Mouse (Mus musculus) thymus, postnatal 10 days (tissue): ENCODE measurements around the gene Ubr3.
"Not testable (repeated sequence)": the region's sequence is repeated elsewhere in the genome, so short reads cannot be mapped to it uniquely, and the experiment has no call there.

Source experiments
- DNase-seq, 2 experiments: peaks; one replicate each; pipeline ENCODE4 v3.0.0; 2021; ENCODE audit warnings: low spot score in 2 of 2

Ubr3 gene

DNA sequence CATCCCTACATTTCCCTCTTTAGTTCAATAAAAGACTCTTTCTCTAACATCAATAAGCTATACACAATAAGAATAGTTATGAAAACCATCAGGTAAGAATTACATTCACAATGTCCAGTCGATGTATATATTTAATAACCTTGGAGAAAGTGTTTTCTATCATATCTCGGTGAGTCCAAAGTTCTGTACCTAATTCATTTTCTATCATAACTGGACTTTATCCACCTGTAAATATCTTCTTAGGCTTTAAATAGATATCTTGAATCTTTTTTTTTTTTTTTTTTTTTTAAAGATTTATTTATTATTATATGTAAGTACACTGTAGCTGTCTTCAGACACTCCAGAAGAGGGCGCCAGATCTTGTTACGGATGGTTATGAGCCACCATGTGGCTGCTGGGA, 10.3 kb downstream of the Ubr3 start:
- DNase-seq = not testable (repeated sequence)

DNA sequence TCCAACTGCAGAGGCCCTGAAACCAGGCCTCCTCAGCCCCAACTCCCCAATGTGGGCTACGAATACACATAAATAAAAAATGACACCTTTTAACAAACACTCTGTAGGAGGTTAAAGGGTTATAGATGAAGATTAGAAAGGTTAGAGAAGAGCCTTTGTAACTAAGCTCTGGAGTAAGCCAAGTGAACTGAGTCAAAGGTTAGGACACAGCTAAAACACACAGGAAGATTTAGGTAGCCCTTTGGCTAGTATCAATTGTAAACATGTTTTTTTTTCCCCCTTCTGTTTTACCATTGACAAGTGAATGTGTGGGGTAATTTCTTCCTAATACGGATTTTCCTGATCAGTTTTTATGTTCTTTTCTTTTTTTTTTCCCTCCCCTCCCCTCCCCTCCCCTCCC, 15.8 kb downstream of the Ubr3 start:
- no peak for DNase-seq

DNA sequence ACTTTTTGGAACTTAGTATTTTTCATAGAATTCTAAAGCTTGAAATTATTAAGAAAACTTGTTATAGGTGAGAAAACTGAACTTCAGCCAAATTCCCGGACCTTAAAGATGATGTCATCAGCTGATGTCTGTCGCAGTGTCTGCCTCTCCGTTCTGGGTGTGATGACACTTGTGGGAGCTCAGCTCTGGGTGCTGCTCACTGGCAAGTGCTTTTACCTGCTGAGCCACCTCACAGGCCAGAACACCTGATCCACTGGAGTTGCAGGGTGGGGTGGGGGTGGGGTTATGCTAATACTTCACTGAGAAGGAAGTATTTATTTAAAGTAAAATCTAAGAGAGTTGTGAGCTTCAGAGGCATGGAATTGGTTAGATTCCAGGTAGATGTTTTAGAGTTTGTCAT, 20.3 kb downstream of the Ubr3 start:
- no peak for DNase-seq

DNA sequence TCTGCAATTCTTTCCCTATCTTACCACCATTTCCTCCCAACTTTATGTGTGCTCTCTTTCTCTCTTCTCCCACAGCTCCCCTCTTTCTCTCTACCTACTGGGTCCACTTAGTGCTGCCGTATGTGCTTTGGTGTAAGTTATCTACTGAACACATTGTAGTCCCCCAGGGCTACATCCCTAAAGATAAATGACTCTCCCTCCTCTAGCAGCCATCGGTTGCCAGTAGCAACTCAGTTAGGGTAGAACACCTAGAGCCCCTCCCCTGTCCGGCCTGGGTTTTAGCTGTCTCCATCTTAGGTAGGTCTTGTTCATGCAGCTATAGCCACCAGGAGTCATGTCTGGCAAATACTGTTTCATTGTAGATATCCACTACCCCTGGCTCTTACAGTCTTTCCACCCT, 27.9 kb downstream of the Ubr3 start:
- DNase-seq = no peak

DNA sequence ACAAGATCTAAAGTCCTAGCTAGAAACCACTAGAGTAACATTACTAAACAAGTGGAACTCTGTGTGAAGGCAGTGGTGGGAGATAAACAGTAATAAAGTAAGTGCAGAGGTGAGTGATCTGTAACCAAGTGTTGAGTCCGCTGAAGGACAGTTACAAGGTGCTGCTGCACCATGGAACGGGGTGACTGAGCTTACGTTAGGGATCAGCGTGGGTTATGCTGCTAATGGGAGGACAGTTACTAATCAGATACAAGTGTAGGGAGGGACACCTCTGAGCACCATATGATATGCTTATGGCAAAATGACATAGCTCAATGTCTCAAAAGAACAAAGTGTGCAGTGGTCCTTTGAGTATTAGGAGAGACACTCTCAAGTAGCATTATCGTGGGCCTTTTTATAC, 39.3 kb downstream of the Ubr3 start:
- no peak for DNase-seq

DNA sequence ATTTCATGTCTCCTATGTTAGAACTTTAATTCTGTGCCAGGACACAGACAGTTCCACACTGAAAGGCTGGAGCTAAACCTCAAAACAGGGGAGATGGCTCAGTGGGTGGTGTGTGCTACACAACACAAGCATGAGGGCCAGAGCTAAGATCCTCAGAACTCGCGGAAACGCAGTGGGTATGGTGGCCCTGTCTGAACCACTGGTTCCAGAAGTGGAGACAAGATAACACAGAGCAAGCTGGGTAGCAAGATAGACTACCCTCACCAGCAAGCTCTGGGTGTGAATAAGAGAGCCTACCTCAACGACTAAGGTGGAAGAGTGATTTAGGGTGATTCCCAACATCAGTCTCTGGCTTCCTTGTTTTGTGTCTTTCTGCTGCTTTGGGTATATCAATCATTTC, 42.2 kb downstream of the Ubr3 start:
- no peak for DNase-seq

DNA sequence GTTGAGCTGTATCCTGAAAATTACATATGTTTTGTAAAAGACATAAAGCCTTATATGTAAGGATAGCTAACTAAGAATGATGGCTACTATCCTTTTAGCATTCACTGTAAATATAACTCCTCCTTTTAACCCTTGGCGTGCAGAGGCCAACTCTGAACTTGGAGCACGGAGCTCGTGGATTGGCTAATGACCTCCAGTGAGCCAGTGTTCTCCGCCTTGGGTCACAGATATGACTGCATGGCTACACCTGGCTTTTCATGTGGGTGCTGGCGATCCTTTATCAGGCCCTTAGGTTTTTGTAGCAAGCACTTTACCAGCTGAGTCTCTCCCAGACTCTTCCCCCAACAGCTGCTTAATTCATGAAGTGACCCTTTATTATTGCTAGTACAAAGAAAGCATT, 42.6 kb downstream of the Ubr3 start:
- DNase-seq = no peak

DNA sequence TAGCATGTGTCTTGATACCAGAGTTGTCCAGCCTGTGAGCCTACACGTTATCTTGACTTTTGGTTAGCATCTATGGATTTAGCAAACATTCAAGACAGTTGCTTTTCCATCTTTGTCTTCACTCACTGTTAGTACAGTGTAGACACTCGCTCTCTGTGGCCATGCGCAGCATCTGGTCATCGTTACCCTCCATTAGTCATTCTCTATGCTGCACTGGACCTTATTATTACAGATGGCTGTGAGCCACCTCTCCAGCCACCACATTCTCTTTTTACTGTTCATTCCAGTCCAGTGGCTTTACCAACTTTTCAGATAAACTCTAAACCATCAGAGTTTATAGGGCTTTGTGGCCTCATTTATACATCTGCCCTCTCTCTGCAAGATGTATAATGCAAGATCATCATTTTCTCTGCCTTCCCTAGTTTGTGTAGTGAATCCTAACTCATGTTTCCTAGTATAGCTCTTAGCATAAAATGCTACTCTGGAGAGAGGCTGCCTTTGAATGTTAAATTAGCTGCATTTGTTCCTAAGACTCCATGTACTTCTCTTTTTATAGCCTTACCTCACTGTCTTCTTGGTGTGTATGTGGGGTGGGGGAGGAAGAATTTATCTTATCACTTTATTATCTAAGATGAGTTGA, 44.5 kb downstream of the Ubr3 start:
- no peak for DNase-seq

DNA sequence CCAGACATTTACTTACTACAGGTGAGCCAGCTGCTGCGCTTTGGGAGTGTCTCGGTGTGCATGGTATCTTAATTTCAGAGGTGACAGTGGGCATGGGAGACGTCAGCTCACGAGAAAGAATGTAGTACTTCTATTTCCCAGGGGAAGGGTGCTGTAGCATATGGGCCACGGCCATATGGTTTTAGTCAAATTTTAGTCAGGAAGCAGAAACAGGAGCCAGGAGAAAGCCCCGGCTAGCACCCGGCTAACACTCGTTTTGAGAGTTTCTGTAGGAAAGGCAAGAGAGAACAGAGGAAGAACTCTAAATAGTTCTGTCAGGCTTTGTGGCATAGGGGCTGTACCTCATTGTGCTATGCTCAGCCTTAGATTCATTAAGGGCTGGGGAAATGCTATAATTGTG, 55.8 kb downstream of the Ubr3 start:
- DNase-seq = no peak

DNA sequence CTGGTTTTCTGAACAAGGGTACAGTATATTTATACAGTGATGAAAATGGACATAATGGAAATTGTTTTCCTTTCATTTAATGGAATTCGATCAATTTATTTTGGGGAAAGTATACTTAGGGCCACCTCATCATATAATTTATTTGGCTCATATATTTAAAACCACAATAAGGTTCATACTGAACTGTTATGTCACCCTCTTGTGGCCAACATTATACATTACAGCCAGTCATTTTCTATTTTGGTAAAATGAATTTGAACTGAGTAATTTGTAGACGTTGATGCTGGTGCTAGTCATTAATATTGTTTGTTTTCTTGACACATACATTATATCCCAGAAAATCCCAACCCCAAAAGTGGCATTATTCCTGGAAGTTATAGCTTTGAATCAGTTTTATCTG, 58.6 kb downstream of the Ubr3 start:
- peak in 1 of 2 experiments; percentile 6 for DNase-seq

DNA sequence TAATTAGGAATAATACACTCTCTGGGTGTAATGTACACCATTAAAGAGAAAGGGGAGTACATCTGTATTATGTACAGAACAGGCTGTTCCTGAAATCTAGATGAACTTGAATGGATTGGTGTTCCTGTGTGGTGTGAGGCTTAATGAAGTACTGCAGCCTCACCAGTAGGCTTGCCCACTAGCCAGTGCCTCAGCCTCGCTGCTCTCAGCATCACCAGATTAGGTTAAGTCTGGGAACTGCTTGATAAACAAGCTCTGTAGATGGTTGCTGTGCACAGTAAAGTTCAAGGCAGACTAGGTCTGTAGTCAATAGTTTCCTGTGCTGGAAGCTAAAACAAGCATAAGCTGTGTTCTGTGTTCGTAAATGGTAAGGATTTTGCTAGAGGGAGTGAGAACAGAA, 60.6 kb downstream of the Ubr3 start:
- no peak for DNase-seq

DNA sequence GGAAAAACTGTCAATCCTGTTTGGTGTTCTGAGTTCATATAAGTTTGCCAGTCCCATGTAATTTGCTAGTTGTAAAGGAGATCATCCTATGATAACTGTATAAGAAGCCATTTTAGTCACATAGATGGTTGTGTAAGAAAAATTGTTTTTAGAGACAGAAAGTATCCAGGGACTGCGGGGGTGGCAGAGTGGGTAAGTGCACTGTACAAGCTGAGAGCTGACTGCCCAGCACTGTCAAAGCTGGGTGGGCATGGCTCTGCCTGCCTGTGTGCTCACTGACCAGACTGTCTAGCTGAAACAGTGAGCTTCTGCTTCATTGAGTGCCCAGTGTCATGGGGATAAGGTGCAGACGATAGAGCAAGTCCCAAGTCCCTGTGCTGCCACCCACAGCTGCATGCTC, 77.8 kb downstream of the Ubr3 start:
- no peak for DNase-seq

DNA sequence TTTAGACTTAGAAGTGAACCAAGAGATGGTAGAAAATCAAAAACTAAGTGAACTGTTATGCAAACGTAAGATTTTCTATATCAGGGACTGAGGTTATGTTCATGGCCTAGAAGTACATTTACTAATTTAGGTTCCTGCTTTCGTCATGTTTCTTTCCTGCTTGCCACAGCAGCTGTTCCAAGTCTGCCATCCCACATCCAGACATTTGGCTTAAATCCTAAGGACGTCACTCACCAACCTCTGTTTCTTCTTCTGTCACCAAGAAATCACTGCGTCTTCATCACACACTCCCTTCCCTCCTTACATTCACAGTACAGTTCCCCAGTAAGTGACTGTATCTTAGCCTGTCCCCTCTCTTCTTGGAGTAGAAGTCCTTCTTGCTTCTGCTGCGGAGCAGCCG, 92.2 kb downstream of the Ubr3 start:
- DNase-seq = no peak

DNA sequence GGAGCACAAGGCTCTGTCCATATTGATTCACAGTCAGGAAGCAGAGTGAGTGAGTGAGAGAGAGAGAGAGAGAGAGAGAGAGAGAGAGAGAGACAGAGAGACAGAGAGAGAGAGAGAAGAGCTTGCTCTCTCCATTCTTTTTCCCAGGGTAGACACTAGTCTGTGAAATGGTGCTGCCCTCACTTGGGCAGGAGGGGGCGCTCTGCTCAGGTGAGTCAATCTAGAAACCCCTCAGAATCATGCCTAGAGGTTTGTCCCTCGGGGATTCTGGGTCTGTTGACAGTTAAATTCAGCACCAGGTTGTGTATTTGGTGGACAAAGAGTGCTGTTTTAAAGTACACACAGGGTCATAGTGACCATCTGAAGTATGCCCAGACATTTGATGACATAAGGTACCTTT, 93.6 kb downstream of the Ubr3 start:
- DNase-seq = no peak

DNA sequence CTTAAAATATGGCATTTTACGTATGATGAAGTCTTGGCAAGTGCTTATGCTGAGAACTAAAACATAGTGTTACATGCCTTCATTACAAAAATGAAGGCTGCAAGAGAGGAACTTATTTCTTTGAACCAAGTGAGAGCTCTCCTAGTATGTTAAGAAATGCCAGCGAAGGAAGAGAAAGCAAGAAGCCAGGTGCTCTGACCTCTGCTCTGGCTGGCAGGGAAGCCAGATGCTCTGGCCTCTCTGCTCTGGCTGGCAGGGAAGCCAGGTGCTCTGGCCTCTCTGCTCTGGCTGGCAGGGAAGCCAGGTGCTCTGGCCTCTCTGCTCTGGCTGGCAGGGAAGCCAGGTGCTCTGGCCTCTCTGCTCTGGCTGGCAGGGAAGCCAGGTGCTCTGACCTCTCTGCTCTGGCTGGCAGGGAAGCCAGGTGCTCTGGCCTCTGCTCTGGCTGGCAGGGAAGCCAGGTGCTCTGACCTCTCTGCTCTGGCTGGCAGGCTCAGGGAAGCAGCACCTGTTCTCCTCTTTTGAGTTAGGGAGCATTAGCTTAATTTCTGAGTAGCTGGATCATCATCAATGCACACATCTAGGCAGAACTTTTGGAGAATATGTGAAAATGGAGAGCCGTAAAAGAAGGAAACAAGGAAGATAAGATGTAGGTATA, 97.2 kb downstream of the Ubr3 start:
- DNase-seq = not testable (repeated sequence)

DNA sequence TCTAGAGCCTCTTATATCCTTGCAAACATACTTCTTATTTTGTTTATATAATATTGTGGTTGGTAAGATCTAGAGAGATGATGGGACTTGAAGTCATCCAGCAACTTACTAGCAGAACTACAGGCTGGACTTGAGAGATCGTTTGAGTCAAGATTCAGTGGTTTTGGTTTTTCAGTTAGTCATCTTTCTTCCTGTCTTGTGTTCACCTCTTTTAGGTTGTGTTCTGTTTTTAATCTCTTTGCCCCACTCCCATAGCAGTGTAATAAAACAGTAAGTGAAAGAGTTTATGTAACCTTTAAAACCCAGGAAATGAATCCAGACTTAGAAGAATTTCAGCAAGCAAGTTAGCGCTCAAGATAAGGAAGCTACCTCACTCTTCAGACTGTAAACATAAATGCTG, 97.7 kb downstream of the Ubr3 start:
- DNase-seq = no peak

DNA sequence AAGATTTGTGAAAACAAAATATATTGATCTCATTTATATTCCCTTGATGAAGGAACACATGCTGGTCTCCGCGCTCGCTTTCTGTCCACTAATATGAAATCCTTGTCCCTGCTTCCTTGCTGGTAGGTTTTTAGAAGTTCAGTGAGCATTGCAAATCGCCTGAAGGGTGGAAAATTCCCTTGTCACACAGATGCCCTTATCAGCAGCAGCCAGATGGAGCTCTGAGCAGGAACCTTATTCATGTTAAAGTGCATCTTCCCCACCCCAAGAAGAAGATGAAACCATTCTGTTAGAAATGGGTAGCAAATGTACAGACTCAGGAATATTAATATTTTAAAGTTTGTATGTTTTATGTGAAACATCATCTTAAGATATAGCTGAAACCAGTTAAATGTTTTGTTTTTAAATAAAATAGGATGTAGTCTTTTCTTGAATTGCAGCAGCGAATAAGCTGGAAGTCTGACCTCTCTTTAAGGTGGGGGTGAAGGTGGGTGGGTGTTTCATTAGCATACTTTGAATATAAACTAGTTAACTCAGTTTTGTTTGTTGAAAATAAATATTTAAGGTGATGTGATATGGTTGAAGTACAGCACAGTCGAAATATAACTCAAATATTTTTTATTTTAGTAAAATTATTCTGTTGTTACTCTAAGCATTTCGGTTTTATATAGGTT, 102.2 kb downstream of the Ubr3 start:
- DNase-seq = no peak

DNA sequence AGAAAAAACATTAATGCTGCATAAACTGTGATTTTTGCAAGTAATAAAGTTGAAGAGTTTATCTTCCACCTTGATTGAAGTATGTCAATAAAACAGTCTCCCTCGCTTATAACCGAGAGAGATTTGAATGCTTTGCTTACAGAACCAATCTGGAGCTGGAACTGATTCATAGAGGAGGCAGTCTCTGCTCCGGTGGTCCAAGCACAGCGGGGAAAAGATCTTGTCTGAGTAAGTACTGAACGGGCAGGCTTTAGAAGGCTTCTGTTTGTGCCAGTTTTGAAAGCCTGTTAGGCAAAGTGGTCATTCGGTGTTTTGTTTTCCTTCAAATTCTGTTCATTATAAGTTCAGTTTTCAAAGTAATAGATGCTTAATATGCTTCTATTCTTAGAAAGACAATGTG, 103.3 kb downstream of the Ubr3 start:
- DNase-seq = no peak

DNA sequence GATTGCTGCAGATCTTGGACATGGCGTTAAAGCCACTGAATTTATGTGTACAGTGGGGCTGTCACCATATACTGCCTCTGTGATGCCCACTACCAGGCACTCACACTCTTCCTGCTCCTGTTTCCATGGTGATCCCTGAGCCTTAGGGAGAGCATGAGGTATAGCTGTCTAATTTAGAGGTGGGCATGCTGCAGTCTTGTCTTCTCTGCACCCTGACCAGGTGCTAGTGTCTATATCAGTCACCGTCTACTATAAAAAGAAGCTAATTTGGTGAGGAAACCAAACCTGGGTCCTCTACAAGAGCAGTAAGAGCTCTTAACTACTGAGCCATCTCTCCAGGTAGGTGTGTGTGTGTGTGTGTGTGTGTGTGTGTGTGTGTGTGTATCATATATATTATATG, 109.4 kb downstream of the Ubr3 start:
- DNase-seq = no peak

DNA sequence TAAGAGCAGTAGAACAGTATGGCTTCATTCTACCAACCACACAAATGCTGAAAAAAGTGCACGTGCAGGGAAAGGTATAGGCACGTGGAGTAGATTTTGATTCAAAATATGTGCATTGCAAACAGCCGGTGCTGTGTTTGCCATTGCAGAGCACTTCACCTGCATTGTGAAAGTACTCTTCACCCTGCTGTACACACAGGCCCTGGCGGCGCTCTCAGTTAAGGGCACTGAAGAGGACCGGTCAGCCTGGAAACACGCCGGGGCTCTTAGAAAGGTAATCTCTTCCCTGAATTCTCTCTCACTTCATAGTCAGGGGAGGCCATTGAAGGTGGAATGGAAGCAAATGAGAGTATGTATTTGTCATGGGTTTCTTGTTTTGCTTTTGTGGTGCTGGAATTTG, 115.9 kb downstream of the Ubr3 start:
- no peak for DNase-seq

DNA sequence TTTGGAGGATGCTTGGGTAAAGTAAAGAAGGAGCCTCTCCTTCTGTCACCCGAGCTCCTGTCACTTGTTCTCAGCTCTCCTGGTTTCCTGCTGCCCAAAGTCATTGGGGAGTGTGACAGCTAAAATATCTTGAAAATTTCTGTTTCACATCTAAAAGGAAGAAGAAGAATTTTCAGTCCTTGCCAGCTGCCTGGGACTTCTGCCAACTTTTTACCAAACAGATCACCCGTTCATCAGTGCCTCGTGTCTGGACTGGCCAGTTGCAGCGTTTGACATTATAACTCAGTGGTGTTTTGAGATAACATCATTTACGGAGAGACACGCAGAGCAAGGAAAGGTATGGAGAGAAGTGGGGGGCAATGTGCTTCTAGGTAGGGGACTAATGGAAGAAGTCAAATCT, 121.2 kb downstream of the Ubr3 start:
- DNase-seq = no peak

DNA sequence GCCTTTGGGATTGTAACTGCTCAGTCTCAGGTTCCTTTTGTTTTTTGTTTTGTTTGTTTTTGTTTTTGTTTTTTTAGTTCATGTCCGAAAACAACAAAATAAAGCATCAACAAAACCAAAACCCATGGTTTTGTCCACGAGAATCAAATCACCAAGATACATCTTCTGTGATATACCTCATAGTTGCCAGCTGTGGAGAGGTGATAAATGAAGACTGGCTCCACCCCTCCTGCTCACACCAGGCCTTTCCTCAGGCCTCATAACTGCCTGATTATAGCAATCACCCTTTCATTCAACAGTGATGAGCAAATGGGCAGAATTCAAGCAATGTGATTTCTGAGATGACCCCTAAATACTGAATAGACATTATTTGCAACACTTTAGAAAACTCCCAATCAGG, 127.4 kb downstream of the Ubr3 start:
- no peak for DNase-seq

DNA sequence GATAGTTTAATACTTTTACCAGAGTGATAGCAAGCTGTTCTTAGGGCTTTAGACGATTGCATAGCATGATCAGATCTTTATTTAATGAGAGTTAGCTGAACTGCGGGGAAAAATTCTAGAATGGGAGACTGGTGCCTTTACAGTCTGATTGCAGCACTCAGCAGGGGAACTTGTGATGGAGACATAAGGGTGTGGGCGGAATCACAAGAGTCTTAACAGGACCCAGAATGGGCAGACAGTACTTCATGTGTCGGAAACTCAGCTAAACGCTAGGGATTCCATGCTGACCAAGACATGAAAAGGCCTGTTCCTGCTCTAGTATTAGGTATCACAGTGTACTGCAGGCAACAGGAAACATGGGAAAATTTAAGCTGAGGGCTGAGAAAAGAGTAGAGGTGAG, 128.7 kb downstream of the Ubr3 start:
- DNase-seq = no peak

DNA sequence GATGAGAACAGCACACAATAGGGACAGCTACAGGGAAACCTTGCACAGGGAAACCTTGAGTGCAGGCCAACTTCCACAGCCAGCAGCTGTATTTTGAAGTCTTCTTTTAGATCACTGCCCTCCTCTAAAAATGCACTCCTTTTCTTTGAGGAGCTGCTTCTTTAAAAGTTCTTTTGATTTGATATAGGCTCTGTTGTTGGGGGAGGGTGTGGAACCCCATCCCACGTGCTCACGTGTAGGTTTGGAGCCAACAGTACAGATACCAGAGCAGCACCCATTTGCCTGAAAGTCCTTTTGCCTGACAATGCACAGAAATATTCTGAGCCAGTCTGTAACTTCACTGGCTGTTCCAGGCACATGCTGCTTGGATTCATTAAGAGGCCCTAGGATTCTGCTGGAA, 134.4 kb downstream of the Ubr3 start:
- no peak for DNase-seq
